Mouse (Mus musculus) spleen, adult 2 months (tissue): Measurements from ENCODE around the gene Cldn8.

Experiments used
- CTCF ChIP-seq: fragments of 200-500 bp; IDR thresholded peaks from 2 replicates; pipeline ENCODE4 v1.5.1; 2011; ENCODE audit warnings: mild to moderate bottlenecking, inconsistent platforms; ENCODE audit not compliant: insufficient read depth, insufficient read length, insufficient replicate concordance; ENCODE audit errors: extremely low read depth
- POLR2A ChIP-seq: fragments of 200-500 bp; IDR thresholded peaks from 2 replicates; pipeline ENCODE4 v1.6.1; 2011; ENCODE audit warnings: low read depth, low read length, inconsistent platforms

DNA sequence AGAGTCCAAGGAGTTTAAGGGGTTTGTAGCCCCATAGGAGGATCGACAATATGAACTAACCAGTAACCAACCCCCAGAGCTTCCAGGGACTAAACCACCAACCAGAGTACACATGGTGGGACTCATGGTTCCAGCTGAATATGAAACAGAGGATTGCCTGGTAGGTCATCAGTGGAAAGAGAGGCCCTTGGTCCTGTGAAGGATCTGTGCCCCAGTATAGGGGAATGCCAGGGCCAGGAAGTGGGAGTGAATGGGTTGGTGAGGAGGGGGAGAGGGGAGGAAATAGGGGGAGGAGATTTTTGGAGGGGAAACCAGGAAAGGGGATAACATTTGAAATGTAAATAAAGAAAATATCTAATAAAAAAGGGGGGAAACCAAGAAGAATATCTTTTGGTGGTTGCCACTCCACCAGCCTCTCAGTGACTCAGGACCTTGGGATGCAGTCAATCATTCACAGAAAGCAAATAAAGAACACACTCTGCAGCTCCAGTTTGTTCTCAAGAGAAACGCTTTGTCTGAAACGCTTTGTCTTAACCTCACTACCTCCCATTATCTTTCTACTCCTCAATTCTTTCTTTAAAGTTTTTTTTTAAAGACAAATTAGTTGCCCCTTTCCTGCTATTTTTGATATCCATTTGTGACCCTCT lies 23.0 kb downstream of the Cldn8 start:
- TF ChIP-seq POLR2A (no peak), CTCF (no peak)
